Mouse (Mus musculus): ENCODE results near the gene Ddr1.
A peak's percentile ranks its signal among the peaks of the same experiment; 100 is the strongest.
"Not testable (repeated sequence)": the region's sequence is repeated elsewhere in the genome, so short reads cannot be mapped to it uniquely, and the experiment has no call there.

The Ddr1 gene

GRCm38 (mm10) chr17:35704621-35705464 lies at the start of gene Ddr1:
Gene Ddr1 (minus strand): TSS chr17:35704621.
- peak; percentile 94 for DNase-seq

GRCm38 (mm10) chr17:35753668-35754067 lies 49.2 kb upstream of the Ddr1 start:
- no peak for DNase-seq

GRCm38 (mm10) chr17:35752221-35752811 lies 47.9 kb upstream of the Ddr1 start:
- peak; percentile 81 for DNase-seq

- DNase-seq: no peak
These were observed 45.3 kb upstream of the Ddr1 start for GRCm38 (mm10) chr17:35749685-35750084.

GRCm38 (mm10) chr17:35744361-35744760 lies 39.9 kb upstream of the Ddr1 start:
- no peak for DNase-seq

GRCm38 (mm10) chr17:35742948-35743347 lies 38.5 kb upstream of the Ddr1 start:
- DNase-seq: no peak

- no peak for DNase-seq
These were observed 37.3 kb upstream of the Ddr1 start for GRCm38 (mm10) chr17:35741589-35742226.

- DNase-seq: no peak
These were observed 36.0 kb upstream of the Ddr1 start for GRCm38 (mm10) chr17:35740276-35740880.

- peak; percentile 88 for DNase-seq
These were observed 35.3 kb upstream of the Ddr1 start for GRCm38 (mm10) chr17:35739675-35740074.

- DNase-seq: peak; percentile 92
These were observed 33.3 kb upstream of the Ddr1 start for GRCm38 (mm10) chr17:35737743-35738142.

- DNase-seq: peak; percentile 84
These were observed 32.0 kb upstream of the Ddr1 start for GRCm38 (mm10) chr17:35736280-35736960.

GRCm38 (mm10) chr17:35734478-35734877 lies 30.1 kb upstream of the Ddr1 start:
- no peak for DNase-seq

GRCm38 (mm10) chr17:35733398-35733797 lies 29.0 kb upstream of the Ddr1 start:
- DNase-seq: no peak

GRCm38 (mm10) chr17:35731431-35732145 lies 27.2 kb upstream of the Ddr1 start:
- no peak for DNase-seq

GRCm38 (mm10) chr17:35730112-35730511 lies 25.7 kb upstream of the Ddr1 start:
- DNase-seq: not testable (repeated sequence)

GRCm38 (mm10) chr17:35728821-35729220 lies 24.4 kb upstream of the Ddr1 start:
- no peak for DNase-seq

- DNase-seq: no peak
These were observed 23.2 kb upstream of the Ddr1 start for GRCm38 (mm10) chr17:35727471-35728205.

GRCm38 (mm10) chr17:35727028-35727427 lies 22.6 kb upstream of the Ddr1 start:
- no peak for DNase-seq

GRCm38 (mm10) chr17:35725286-35726232 lies 21.1 kb upstream of the Ddr1 start:
- peak; percentile 89 for DNase-seq

- DNase-seq: no peak
These were observed 17.3 kb upstream of the Ddr1 start for GRCm38 (mm10) chr17:35721676-35722075.
